Mouse (Mus musculus): ENCODE measurements around the gene Tspan9.

DNA sequence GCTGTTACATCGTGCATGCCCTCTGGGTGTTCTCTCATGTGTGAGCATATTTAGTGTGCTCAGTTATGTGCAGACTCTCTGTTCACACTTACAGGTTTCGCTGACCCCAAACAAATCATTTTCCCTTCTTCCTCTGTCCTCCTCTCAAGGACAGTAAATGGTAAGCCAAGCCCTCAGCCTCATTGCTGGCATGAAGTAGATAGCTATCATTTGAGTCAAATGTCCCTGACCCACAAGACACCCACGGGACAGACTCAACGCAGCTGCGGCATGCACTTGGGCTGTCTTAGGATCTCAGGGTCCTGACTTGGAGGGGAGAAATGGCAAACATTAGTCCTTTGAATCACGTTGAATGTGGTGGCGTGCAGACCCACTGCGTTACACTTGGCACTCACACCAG is 201.0 kb downstream of the Tspan9 start:
- no peak for TF ChIP-seq EP300 (optimal IDR thresholded peaks at IDR 0.05)
- no peak for TF ChIP-seq CTCF (IDR thresholded peaks at IDR 0.05; ENCODE audit: low read depth)
